Mouse (Mus musculus) brain, embryonic 18.5 days (tissue): Measurements from ENCODE around the gene Rabl3.

Source experiments
- DNase-seq: peaks from one replicate; pipeline ENCODE4 v3.0.0-alpha.2; 2012; ENCODE audit warnings: low read depth, low spot score

The Rabl3 gene

DNA sequence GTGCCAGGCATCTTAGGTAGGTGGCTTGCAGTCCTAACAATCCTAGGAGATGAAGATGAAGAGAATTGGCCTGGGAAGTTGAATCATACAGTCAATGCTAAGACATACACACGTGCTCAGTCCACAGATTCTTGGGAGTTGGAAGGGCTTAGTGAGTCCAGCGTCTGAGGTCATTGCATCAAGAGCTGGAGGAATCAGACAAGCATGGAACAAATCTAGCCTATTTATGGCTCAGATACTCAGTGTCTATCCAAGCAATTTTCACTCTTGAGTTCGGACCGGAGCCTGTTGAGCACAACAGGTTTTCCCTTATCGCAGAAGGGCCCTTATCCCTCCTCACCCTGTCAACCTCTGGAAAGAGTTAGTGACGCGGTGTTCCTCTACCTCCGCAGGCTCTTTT lies 51.9 kb downstream of the Rabl3 start:
- no peak for DNase-seq

DNA sequence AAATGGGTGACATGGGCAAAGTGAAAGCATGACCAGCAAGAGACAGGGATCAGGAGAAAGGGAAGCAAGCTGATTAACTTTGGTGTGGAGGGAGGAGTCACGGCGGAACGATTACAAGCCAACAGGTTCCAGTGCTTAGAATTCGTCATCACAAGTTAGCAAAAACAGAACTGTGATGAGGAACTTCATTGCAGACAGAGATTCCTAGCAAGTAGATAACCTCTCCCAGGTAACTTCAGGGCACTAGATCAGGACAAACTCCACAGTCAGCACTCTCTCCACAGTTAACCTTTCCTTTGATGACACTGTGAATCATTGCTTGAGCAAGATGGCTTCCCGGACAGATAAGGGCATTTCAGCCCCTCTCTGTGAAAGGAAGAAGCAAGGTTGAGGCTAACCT lies 57.7 kb downstream of the Rabl3 start:
- DNase-seq = no peak

DNA sequence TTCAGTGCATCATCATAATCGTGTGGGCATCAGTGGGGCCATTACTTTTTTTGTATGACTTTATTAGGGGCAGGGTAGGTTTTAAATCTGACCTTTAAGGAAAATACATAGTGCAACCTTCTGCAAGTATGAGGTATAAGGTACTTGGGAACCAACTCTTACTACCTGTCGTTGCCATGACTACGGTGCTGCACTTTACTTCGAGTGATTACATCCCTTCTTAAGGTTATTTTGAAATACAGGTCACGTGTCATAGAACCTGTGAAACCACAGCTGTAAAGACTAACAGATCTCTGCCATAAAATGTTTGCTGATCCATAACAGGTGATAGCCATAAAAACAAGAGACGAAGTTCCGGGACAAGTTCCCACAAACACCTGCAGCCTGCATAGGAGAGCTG lies 58.8 kb downstream of the Rabl3 start:
- no peak for DNase-seq

DNA sequence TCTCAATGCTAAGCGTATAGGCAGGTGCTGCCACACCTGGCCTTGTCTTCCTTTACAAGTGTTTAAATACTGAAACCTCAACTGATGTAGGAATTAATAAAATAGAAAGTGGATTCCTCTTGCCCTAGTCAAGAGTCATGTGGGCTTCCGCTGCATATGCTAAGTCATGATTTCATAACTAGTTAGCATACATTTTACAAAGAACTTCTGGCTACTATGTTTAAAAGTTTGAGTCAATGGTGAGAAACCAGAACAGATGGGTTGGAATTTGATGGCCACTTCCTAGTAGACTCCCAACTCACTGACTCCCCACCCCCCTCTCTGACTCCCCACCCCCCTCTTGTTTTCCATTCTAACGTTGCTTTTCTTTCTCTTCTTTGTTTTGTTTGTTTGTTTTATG lies 59.6 kb downstream of the Rabl3 start:
- no peak for DNase-seq

DNA sequence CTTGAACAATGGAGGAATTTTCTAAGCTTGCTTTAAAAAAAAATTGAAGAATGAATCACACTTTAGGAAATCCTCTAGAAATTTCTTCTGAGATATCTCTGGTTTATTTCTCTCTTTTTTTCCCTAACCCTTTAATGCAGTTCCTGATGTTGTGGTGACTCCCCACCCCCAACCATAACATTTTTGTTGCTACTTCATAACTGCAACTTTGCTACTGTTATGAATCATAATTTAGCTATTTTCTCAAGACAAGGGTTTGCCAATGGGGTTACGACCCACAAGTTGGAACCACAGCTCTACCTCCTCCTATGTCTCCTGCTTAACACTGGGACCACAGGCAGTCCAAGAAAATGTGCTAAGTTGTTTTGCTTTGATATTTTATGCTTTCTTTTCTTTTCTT lies 63.7 kb downstream of the Rabl3 start:
- no peak for DNase-seq

DNA sequence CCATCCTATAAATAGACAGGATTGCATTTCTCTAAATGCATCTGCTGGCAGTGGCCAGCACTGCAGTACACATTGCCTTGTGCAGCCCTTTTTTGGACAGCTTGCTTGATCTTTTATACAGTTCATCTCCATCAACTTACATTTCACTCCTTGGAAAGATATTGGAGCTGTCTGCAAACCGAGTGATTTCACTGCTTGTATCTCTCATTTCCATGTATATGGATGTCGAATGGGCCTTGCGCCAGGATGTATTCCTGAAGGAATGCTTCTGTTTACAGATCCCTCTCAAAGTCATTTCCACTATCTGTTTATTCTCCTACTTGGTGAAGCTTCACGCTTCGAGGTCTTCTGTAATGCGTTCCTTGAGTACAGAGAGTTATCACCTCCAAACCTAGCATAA lies 64.6 kb downstream of the Rabl3 start:
- DNase-seq = no peak

DNA sequence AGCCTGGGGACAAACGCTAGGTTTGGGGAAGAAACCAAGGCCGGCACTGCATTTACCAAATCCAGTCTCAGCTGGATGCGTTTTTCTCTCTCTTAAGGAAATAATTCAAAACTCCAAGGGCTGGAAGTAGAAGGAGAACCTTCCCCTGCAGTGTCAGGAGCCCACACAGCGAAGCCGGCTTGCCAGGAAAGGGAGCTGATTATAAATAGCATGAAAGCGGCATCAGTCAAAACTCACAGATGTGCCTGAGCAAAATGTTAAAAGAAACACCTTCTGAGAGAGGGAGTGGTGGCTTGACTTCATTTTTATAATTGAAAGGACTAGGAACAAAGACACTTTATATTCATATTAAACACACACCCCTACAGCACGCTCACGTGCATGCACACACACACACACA lies 70.6 kb downstream of the Rabl3 start:
- no peak for DNase-seq

DNA sequence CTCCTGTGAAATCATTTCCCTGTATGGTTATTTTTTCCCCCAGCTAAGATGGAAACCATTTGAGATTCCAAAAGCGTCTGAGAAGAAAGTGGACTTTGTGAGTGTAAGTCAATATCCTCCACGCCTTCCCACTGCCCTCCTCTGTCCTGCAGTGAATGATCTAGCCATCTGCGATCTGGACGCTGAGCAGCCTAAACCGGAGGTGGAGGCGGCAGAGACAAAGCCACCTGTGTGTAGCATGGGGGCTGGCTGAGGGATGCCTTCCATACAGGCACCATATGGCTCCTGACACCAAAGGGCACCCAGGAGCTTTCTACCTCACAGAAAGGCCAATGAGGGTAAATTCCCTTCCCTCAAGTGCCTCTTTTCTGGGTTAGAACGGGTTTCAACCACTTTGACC lies 71.4 kb downstream of the Rabl3 start:
- DNase-seq = no peak

DNA sequence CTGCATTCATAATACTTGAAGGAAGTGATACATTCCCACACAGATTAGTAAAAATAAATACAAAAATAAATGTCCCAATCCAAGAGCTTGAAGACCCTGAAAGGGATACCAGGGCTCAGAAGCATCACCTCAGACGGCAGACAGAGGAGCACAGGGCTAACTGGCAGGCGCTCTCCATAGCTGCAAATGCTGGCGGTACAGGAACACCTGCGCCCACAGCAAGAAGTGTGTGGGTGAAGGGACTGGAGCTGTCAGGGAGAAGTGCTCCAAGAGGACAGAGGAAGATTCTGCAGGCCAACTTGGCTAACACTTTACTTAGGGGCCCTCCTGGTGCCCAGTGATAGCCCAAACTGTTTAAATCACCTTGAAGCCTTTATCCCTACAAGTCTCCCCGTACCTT lies 72.3 kb downstream of the Rabl3 start:
- DNase-seq = no peak

DNA sequence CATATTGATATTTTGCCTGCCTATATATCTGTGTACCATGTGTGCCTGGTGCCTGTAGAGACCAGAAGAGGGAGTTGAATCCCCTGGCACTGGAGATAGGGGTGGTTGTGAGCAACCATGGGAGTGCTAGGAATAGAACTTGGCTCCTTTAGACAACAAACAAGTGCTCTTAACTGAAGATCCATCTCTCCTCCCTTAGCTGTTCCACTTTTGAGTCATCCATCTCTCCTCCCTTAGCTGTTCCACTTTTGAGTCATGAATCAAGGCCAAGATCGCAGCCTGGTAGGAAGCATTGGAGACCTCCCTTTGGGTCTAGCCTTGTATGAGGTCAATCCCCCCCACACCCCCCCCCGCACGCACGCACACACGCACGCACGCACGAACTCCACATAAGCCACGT lies 74.9 kb downstream of the Rabl3 start:
- no peak for DNase-seq

DNA sequence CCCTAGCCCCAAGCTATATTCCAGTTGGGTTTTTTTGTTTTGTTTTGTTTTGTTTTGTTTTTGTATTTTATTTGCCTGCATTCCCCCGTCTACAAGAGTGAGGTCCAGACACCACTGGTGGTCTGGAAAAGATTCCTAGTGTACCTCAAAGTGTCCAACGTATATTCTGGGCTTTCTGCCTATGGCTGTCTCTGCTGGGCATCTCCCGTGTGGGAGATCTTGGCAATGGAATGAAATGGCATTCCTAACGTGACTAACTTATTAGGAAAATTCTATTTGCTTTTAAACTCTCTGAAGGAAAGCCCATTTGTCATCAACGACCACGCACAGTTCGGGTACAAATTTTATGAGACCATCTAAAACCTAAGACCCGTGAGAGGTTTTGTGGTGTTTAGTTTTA lies 75.7 kb downstream of the Rabl3 start:
- DNase-seq = no peak

DNA sequence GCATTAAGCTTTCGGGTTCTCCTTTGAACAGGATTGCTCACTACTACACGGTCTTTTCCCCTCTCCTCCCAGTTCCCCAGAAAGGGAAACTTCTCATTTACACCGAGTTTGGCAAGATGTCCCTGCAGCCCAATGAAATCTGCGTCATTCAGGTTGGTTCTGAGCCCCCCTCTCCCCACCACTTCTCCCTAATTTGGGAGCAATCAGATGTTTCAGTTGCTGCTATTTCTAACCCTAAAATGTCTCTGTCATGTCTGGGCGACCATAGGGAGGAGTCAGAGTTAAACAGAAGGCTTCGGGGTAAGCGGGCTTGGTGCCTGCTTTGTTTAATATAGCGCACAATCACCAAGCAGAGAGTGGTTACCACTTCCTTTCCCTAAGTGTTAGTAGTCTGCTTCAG lies 76.4 kb downstream of the Rabl3 start:
- DNase-seq = no peak

DNA sequence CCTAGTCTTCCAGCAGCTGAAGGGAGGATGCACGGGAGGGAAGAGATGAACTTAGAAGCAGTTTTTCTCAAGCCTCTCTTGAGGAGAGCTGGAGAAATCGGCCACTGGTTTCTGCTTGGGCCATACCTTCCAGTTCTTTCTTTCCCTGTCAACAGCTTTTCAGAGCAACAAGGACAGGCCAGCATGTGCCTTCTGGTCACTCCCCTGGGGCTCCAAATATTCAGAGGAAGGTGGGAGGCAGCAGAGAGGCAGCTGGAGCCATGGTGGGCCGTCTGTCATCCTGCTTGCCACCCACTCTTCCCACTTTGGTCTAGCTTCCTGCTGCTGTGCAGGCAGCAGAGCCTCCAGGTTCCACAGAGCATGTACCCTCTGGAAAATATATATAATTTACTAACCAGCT lies 78.0 kb downstream of the Rabl3 start:
- no peak for DNase-seq
